Mouse (Mus musculus) small intestine, adult 2 months (tissue): Measurements from ENCODE around the gene Doc2g. TPM values are rescaled to one million over a fixed set of nuclear protein-coding genes. Genes with fewer than 3 reads are reported as not detected.

Experiments used
- H3K27ac ChIP-seq: fragments of 200-500 bp; 2 replicates; pipeline ENCODE4 v1.5.1; 2012; ENCODE audit warnings: low read depth, low read length, control low read depth, inconsistent platforms; ENCODE audit not compliant: insufficient read depth
- H3K27me3 ChIP-seq: fragments of 200-500 bp; 2 replicates; pipeline ENCODE4 v1.6.1; 2012; ENCODE audit warnings: mild to moderate bottlenecking, moderate library complexity, low read length, inconsistent platforms; ENCODE audit not compliant: control insufficient read depth, insufficient read depth
- H3K36me3 ChIP-seq: fragments of 200-500 bp; 2 replicates; pipeline ENCODE4 v1.6.1; 2012; ENCODE audit warnings: mild to moderate bottlenecking, low read length, control low read depth, inconsistent platforms; ENCODE audit not compliant: control insufficient read depth, insufficient read depth
- H3K4me1 ChIP-seq: fragments of 200-500 bp; 2 replicates; pipeline ENCODE4 v1.6.1; 2012; ENCODE audit warnings: low read length, inconsistent platforms, mixed read lengths; ENCODE audit not compliant: control insufficient read depth, insufficient read depth, insufficient read length
- H3K4me3 ChIP-seq: fragments of 200-500 bp; 2 replicates; pipeline ENCODE4 v1.5.1; 2012; ENCODE audit warnings: low read depth, mild to moderate bottlenecking, control low read depth, inconsistent platforms, low read length, moderate library complexity
- CTCF ChIP-seq: fragments of 200-500 bp; IDR thresholded peaks from 2 replicates; pipeline ENCODE4 v1.5.1; 2012; ENCODE audit warnings: low read depth, mild to moderate bottlenecking, control low read depth, inconsistent platforms, low read length, moderate library complexity, mixed read lengths; ENCODE audit not compliant: insufficient replicate concordance, insufficient read length; ENCODE audit errors: extremely low read depth
- POLR2A ChIP-seq: fragments of 200-500 bp; IDR thresholded peaks from 2 replicates; pipeline ENCODE4 v1.6.1; 2012; ENCODE audit warnings: low read depth, mild to moderate bottlenecking, control low read depth, inconsistent platforms, low read length, moderate library complexity
- WGBS: fragments of 180-500 bp; shearing (Covaris S2); methylation state at CpG from one replicate; pipeline ENCODE4 v1.1.7; 2018; 5-methylcytosine and 5-hydroxymethylcytosine counted together
- polyA plus RNA-seq: library from polyadenylated mRNA; depleted of rRNA; stranded (reverse); fragments of >200 nt; gene quantifications from 2 replicates; pipeline ENCODE4 v1.2.3, GENCODE M21; 2012

Doc2g gene
- polyA plus RNA-seq, 1 experiment: 8.2 TPM

DNA sequence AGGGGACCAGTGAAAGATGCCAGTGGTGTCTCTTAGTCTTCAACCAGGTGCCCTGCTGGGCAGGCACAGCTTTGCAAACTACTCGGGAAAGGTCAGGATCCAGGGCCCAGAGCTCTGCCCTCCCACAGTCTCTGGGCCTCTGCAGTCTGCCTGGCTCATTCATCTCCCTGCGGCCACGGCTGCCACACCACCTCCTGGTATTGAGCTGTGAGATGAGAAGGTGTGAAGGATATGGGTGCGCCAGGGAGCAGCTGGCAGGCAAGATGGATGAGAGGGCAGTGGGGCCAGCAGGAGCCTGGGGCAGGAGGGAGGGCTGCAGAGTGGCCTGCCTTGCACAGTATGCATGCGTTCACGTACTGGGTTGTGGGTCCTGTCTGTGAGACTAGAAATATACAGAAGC is 12.3 kb upstream of the Doc2g start:
- Histone ChIP-seq H3K4me1 (peaks cover 12% of the 10 kb centered on the region), H3K36me3 (no peaks in the 10 kb centered on the region; the same call in 1 of the 2 replicates), H3K27ac (no peak overlapping the region), H3K27me3 (no peaks in the 10 kb centered on the region), H3K4me3 (no peak overlapping the region)
- TF ChIP-seq CTCF: no peak
- no peak for TF ChIP-seq POLR2A
- 67% methylated on average over 6 of the region's 6 CpGs for WGBS

DNA sequence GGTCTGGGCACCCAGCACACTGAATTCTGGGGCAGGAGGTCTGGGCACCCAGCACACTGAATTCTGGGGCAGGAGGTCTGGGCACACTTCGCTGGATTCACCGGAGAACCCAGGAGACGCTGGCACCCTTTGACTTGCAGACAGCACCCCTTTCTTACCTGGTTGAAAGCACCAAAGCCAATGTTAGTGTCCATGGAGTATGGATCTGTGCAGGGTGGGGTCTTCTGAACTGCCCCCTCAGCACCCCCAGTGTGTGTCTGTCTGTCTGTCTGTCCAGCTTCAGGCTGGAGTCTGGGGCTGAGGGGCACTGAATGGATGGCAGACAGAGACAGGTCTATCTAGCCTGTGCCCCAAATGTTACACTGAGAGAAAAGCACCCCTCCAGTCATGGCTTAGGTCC is 11.6 kb upstream of the Doc2g start:
- TF ChIP-seq POLR2A: no peak
- no peak for TF ChIP-seq CTCF
- Histone ChIP-seq H3K36me3 (no peaks in the 10 kb centered on the region; the same call in 1 of the 2 replicates), H3K27me3 (no peaks in the 10 kb centered on the region), H3K27ac (no peak overlapping the region), H3K4me3 (no peak overlapping the region), H3K4me1 (peaks cover 9% of the 10 kb centered on the region)
- WGBS: 96% methylated on average over 3 of the region's 3 CpGs

DNA sequence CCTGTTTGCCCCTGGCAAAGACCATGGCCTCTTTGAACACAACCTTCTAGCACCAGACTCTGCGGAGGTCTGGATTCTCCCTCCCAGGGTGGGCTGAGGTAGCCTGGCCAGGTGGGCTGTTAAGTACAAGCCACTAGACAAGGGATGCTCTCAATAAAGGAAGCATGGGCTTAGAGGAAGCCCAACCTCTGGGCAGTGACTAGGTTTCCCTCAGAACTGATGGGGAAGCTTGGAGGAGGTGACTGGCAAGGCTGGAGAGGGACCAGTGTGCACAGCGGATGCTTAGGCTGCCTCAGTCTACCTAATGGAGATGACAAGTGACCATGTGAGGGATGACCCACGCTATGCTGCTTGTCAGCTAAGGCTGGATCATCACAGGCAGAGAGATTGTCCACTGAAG is 11.1 kb upstream of the Doc2g start:
- no peak overlapping the region for H3K4me3 ChIP-seq
- WGBS: 91% methylated on average over 3 of the region's 3 CpGs
- TF ChIP-seq CTCF (no peak), POLR2A (no peak)
- no peak overlapping the region for H3K27ac ChIP-seq
- peaks cover 7% of the 10 kb centered on the region for H3K4me1 ChIP-seq
- H3K27me3 ChIP-seq: no peaks in the 10 kb centered on the region
- no peaks in the 10 kb centered on the region; the same call in 1 of the 2 replicates for H3K36me3 ChIP-seq

DNA sequence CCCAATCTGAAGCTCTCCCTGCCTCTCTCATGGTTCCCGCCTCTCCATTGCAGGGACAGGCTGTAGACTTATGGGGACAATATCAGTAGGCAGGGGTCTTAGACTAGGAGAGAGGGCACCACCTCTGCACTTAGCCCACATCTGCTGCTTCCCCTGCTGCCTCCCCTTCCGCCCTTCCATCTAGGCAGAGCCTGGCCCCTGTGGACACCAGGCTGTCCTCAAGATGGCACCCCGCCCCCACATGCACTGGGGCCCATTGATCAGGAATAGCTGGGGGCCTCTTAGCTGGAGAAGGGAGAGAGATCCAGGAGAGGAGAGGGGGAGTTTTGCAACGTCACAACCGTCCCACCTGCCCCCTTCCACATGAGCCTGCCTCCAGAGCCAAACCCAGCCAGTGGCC is 10.7 kb upstream of the Doc2g start, which contains the start of gene Tbx10:
Gene Tbx10 (plus strand): TSS at position 337 of the 400 bp plus-strand sequence.
- Histone ChIP-seq H3K27me3 (no peaks in the 10 kb centered on the region), H3K4me1 (peaks cover 9% of the 10 kb centered on the region), H3K27ac (no peak within 1 kb of the TSS), H3K4me3 (no peak within 1 kb of the TSS), H3K36me3 (no peaks in the 10 kb centered on the region; the same call in 1 of the 2 replicates)
- whole genome bisulfite sequencing: 77% methylated on average over 5 of the region's 5 CpGs
- no peak for TF ChIP-seq CTCF
- no peak for TF ChIP-seq POLR2A

DNA sequence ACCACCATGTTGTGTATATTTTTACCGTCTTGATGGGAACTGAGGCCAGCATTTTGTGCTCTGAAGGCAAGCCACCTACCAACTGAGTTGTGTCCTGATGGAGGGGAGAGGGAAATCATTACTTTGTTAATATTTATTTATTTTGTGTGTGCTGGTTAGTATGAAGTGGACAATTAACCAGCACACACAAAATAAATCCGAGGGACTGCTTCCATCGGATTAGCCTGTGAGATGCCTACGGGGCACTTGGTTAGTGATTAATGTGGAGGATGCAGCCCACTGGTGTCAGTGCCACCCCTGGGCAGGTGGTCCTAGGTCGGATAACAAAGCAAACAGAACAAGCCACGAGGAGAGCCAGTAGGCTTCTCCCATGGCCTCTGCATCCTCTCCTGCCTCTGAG is 8.2 kb upstream of the Doc2g start:
- TF ChIP-seq CTCF: no peak
- no peak for TF ChIP-seq POLR2A
- H3K4me1 ChIP-seq: peaks cover 20% of the 10 kb centered on the region
- WGBS: 75% methylated on average over 6 of the region's 6 CpGs
- H3K36me3 ChIP-seq: no peaks in the 10 kb centered on the region
- H3K27ac ChIP-seq: no peak overlapping the region
- H3K4me3 ChIP-seq: no peak overlapping the region
- H3K27me3 ChIP-seq: no peaks in the 10 kb centered on the region

DNA sequence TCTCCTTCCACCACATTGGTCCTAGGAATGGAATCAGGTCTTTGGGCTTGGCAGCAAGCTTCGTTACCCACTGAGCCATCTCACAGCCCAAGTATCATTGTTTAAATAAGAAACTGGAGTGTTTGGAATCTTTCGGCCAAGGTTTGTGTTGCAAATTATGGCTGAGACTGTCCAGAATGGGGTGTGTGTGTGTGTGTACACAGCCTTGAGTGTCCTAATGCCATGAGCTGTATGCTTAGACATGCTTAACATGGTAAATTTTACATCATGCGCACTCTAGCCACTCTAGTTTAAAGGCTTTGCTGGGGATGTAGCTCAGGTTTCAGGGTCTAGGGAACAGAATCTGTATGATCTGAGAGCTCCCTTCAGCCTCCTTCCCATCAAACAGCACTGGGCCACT is 7.6 kb upstream of the Doc2g start:
- WGBS: 87% methylated on average over 3 of the region's 3 CpGs
- H3K27ac ChIP-seq: no peak overlapping the region
- H3K4me3 ChIP-seq: no peak overlapping the region
- H3K4me1 ChIP-seq: peaks cover 20% of the 10 kb centered on the region
- no peak for TF ChIP-seq CTCF
- H3K36me3 ChIP-seq: no peaks in the 10 kb centered on the region
- H3K27me3 ChIP-seq: no peaks in the 10 kb centered on the region

DNA sequence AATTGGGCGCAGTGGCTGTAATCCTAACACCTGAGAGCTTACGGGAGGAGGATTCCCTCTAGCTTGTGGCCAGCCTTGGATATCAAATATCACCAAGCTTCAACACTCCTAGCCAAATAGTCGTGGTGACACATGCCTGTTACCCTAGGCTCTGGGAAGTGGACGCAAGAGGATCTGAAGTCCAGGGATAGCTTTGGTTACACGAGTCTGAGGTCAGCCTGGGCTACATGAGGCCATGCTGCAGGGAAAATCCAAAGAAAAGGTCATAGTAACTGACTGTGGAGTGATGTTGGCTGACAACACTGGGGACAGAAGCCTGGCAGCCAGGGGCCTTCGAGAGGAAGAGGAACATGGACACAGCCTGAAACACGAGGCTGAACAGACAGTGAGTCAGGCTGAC is 7.0 kb upstream of the Doc2g start:
- WGBS: 76% methylated on average over 7 of the region's 7 CpGs
- H3K27me3 ChIP-seq: no peaks in the 10 kb centered on the region
- H3K4me3 ChIP-seq: no peak overlapping the region
- no peak for TF ChIP-seq CTCF
- no peaks in the 10 kb centered on the region for H3K36me3 ChIP-seq
- peaks cover 23% of the 10 kb centered on the region for H3K4me1 ChIP-seq
- no peak overlapping the region for H3K27ac ChIP-seq

DNA sequence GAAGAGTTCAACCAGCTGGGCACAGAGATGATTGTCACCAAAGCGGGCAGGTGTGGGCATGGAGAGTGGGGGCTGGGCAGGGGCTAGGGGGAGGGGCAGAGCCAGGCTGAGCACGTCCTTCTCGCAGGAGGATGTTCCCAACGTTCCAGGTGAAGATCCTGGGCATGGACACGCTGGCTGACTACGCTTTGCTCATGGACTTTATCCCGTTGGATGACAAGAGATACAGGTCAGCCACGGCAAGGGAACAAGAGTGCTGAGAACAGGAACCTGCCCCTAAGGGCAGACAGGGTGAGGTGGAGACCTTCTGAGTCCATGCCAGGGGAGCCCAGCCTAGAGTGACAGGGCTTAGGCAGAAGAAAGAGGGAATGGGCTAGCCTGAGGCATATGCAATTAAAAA is 6.4 kb upstream of the Doc2g start:
- H3K27ac ChIP-seq: peak overlapping the region; percentile 29; the same call in 1 of the 2 replicates
- TF ChIP-seq CTCF: no peak
- TF ChIP-seq POLR2A: no peak

More for the DNA sequence above, 6.4 kb upstream of the Doc2g start:
- Histone ChIP-seq H3K4me1 (peaks cover 27% of the 10 kb centered on the region), H3K4me3 (no peak overlapping the region), H3K27me3 (no peaks in the 10 kb centered on the region), H3K36me3 (no peaks in the 10 kb centered on the region)
- WGBS: 55% methylated on average over 8 of the region's 8 CpGs
